Mouse (Mus musculus) heart, embryonic 11.5 days (tissue): ENCODE data around the gene Polr3e. TPM values are rescaled to one million over a fixed set of nuclear protein-coding genes. Genes with fewer than 3 reads are reported as not detected.

ENCODE experiments used
- polyA plus RNA-seq: library from polyadenylated mRNA; unstranded; fragments of >200 nt; fragmentation: Nextera tagmentation; extraction: Ambion mirVana; gene quantifications from 2 replicates; pipeline ENCODE4 v1.2.1, GENCODE M21; 2014

Gene Polr3e
- polyA plus RNA-seq, 1 experiment from 2014 or later = 15.6 TPM

Other genes starting within 250 kb of the Polr3e start
- gene Pdzd9, start 247.4 kb upstream of the Polr3e start, polyA plus RNA-seq = 0.28 and 0.43 TPM in 2 replicates
- 12.5 and 17.8 TPM in 2 replicates for gene Mosmo, start 240.1 kb upstream of the Polr3e start, polyA plus RNA-seq
- 0.59 and 0.84 TPM in 2 replicates for gene Vwa3a, start 178.4 kb upstream of the Polr3e start, polyA plus RNA-seq
- gene Gm5737, start 105.4 kb upstream of the Polr3e start, polyA plus RNA-seq = not detected in 2 replicates
- 5.0 and 7.9 TPM in 2 replicates for gene Eef2k, start 74.9 kb upstream of the Polr3e start, polyA plus RNA-seq
- gene Cdr2, start 64.6 kb downstream of the Polr3e start, polyA plus RNA-seq = 14.8 and 15.6 TPM in 2 replicates
- 0.19 and 0.59 TPM in 2 replicates for gene Mfsd13b, start 64.8 kb downstream of the Polr3e start, polyA plus RNA-seq
- gene Mettl9, start 116.7 kb downstream of the Polr3e start, polyA plus RNA-seq = 117 and 124 TPM in 2 replicates
- gene Igsf6, start 156.8 kb downstream of the Polr3e start, polyA plus RNA-seq = 0.87 TPM in 2 replicates
- not detected in 2 replicates for gene Otoa, start 163.9 kb downstream of the Polr3e start, polyA plus RNA-seq